Mouse (Mus musculus) right cerebral cortex, adult 2 months (tissue): ENCODE results near the gene Nasp.

ENCODE experiments used
- DNase-seq, 2 experiments: peaks; one replicate each; pipeline ENCODE4 v3.0.0; 2021 to 2022; ENCODE audit warnings: low spot score in 2 of 2

Nasp gene

DNA sequence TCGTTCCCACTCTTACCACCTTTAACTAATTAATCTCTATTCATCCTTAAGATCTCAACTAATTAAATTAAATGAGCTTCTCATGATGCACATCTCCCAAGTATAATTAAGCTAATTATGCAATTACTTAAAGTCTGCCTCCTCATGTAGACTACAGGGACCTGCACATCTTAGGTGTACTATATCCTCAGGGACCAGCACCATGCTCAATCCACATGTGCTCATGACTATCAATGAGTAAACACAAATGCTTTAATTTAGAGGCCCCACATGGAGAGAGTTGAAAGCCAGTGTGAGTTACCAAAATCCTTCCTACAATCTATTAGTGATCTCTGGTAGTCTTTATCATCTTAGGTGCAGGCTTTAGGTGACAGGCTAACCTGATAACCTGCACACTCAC lies 7.5 kb upstream of the Nasp start:
- no peak for DNase-seq

GRCm38 (mm10) chr4:116627359-116627716 lies 403 bp downstream of the Nasp start:
- peak; percentile 87 to 92 for DNase-seq

- DNase-seq = peak; percentile 39 to 54
These were observed 933 bp downstream of the Nasp start for GRCm38 (mm10) chr4:116626658-116627358.

DNA sequence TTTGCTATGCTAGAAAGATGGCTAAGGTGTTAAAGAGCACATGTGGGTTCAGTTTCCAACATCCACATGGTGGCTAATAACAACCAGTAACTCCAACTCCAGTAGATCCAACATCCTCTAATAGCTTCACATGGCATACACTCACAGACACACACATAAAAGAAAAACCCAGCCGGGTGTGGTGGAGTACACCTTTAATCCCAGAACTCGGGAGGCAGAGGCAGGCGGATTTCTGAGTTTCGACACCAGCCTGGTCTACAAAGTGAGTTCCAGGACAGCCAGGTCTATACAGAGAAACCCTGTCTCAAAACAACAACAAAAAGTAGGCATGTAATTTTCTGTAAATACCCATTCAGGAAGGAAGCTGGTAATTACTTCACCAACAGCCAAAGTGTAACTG lies 2.9 kb downstream of the Nasp start:
- DNase-seq = no peak

GRCm38 (mm10) chr4:116615237-116615636 lies 12.5 kb downstream of the Nasp start:
- no peak for DNase-seq

GRCm38 (mm10) chr4:116612621-116613020 lies 15.1 kb downstream of the Nasp start:
- DNase-seq = no peak

- peak; percentile 91 to 93 for DNase-seq
These were observed 30.5 kb downstream of the Nasp start for GRCm38 (mm10) chr4:116596978-116597881.

GRCm38 (mm10) chr4:116596379-116596778 lies 31.4 kb downstream of the Nasp start, which contains the start of gene Ccdc17:
Gene Ccdc17 (plus strand): TSS chr4:116596654.
- DNase-seq = no peak

DNA sequence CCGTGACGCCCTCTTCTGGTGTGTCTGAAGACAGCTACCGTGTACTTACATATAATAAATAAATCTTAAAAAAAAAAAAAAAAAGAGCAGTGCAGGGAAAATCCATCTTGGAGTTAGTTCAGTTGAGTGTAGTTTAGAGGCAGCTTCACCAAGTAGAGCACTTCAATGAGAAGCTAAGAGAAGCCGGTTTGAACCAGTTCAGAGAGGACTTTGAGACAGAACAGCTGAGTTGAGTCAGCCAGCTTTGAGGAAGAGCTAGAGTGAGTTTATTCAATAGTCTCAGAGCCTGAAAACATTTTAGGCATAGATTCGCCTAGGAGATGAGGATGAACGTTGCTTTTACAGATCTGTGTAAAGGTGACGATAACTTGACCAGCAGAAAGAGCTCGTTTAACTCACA lies 31.9 kb downstream of the Nasp start:
- DNase-seq = no peak

DNA sequence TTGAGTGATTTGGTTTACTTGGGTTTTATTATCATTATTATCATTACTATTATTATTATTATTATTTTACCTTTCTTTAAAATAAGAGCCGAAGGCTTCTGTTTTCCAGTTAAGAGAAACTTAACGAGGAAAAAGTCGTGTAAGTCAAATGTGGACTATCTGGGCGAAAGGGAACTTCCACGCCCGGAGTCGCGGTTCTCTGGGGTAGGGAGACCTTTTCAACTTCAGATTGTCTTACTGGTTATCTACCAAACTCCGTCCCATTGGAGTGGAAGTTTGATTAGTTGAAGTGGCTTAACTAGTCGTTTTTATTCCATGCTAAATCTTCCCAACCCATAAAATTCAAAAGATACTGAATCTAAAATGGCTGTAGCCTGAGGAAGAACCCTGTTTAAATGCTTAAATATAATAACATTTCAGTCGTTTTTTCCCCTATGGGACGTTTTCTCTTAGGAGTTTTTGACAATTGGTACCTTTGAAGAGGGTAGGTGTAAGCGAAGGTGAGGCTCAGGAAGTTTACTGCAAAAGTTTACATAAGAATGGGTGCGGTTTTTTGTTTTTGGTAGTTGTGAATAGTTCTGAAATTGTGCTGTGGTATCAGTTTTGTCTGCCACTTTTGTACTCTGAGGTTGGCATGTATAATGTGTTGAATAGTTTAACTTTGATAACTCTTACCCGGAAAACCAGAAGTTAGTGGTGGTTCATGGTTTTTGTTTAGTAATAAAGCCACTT lies 69.4 kb downstream of the Nasp start:
- DNase-seq = no peak

DNA sequence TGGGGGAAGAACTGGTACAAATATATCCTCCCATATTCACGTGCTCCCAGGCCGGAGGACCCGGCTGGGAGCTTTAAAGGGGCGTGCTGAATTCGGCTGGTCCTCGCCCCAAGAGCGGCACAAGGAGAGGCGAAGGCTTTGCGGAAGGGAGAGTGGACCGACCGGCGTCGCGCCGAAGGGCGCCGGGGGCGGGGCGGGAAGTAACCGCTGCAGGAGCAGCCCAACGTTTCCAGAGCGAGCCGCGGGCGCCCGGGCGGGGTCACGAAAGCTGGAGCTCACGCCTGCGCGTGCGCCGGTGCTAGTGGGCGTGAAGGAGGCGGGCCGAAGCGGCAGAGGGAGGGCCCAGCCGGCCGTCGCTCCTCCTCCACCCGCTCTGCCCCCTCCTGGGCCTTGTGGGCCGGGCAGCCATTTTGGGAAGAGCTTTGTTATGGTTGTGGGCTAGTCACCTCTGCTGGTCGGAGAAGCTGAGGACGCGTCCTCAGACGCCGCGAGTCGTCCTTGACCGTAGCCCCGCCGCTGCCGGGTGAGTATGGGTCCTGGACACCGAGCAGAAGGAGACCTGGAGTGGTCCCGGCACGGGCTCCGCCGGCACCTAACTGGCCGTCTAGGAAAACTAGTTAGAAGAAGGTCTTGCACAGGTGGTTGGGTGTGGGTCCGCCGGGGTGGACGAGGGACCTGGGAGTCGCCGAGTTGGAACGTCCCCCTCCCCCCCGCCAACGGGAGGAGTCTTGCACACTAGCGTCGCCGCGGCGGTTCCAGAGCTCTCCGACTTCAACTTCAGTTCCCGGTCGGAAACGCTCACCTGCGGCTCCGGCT lies 70.2 kb downstream of the Nasp start, which contains the start of gene Gpbp1l1:
Gene Gpbp1l1, plus strand, starts transcription at position 353 of the 816 bp plus-strand sequence.
- DNase-seq = peak; percentile 96

- peak; percentile 94 to 96 for DNase-seq
These were observed 71.0 kb downstream of the Nasp start for GRCm38 (mm10) chr4:116556561-116557305.

DNA sequence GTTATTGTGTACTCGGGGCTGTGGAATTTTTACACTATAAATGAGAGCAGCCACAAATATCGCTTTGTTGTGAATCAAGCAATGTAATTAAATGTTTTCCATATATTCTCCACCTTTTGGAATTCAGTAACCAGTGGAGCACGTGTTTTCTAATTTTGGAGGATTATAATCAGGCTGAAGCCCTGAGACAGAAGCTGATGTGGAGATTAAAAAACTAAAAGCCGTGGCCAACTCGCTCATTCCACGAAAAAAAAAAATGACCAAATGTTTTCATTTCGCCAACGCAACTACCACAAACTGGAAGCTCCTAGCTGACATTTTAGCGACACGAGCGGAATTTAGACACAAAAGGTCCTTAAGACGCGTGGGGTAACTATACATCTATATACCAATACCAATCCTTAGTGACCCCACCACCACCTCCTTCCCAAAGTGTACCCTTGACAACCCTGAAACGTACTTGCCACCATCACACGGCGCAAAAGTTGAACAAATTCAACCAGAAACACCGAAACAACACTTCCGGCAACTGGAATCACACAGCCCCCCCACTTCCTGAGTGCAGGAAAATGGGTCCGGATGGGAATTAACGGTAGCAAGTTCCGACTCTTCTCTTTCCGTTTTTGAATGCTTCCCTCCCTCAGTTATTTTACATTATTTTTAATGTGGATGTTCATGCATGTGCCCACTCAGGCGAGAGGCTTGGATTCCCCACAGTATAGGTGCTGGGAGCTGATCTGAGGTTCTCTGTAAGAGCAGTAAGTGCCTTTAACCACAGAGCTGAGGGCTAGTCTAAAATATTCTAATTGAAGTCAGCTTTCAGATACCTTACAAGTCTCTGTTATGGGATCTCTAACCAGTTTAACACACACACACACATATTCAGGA lies 72.1 kb downstream of the Nasp start, which contains the start of gene Tmem69:
Gene Tmem69, minus strand, starts transcription at position 524 of the 888 bp plus-strand sequence.
- peak; percentile 83 to 89 for DNase-seq

- no peak for DNase-seq
These were observed 74.7 kb downstream of the Nasp start for GRCm38 (mm10) chr4:116553035-116553434.
